Mouse (Mus musculus) layer of hippocampus, postnatal 36 days (tissue): ENCODE data around the gene Shisa6. TPM values are rescaled to one million over a fixed set of nuclear protein-coding genes. Genes with fewer than 3 reads are reported as not detected.
"Not testable (repeated sequence)": the region's sequence is repeated elsewhere in the genome, so short reads cannot be mapped to it uniquely, and the experiment has no call there.

ENCODE experiments used
- DNase-seq, 2 experiments: peaks; one replicate each; pipeline ENCODE4 v3.0.0; 2022
- total RNA-seq, 2 experiments: library from RNA; stranded (reverse); gene quantifications; 2 replicates each; pipeline ENCODE4 v1.2.3; 2021

Shisa6 gene
- total RNA-seq, 2 experiments from 2014 or later, result 169 to 196 TPM

DNA sequence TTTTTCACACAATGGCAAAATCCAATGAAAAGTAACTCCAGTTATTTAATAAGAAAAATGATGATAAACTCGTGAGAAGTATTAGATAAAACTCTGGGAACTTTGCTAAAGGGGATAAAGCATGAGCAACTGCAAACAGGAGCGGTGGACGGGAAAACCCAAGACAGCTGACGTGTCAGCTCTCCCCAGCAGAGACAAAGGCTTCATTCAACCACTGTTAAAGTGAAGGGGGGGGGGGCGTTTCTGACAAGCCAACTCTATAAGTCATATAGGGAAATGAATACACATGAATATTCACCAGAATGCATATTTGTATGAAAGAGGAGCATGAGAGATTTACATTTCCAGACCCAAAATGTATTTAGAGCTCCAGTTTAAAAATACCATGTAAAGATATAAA is 83.1 kb downstream of the Shisa6 start:
- no peak for DNase-seq

DNA sequence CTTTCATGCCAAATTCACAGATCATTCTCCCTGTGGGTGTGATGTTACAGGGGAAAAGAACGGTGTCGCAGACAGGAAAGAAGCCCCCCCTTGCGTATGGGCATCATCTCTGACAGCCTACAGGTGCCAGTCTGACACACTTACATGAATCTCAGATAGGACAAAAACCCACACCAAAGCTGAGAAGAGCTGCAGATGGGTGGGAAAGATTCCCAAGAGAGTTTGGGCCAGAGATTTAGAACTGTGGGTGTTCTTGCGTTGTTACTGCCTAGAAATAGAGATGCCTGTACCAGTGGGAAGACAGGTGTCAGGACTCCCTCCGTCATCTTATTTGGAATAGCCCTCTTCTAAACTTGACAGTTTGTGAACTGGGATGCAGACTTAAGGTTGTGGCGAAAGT is 99.6 kb downstream of the Shisa6 start:
- no peak for DNase-seq

DNA sequence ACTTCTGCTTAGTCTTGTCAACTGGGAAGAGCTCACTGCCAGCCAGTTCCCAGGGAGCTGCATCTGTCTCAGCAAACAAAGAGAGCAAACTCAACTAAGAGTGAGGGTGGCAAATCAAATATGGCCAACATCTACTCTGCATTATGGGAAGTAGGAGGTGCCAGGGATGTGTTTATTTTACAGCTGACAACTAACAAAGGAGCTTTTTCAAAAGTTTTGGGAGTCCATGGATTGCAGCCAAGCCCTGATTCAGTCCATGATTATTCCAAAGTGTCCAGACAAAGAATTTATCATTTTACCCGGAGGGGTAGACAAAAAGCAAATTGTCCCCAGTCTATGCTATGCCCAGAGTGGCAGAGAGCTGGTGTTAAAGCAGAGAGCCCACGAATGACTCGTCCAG is 107.5 kb downstream of the Shisa6 start:
- DNase-seq, result no peak

DNA sequence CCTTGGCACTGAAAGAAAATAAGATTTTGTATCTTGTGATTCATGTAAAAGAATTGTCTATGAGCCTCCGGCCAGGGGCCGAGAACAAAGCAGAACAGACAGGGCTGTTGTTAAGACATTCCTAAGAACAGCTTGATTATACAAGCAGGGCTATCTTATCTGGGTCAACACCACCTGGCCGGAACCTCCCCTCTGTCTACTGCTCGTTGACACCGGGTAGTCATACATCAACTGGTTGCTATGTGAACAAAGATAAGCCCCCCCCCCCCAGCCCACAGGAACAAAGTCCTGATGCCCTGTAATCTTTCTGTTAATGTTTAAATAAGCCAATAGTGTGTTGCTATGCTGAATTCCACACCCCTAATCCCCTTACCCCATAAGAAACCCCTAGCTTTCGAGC is 117.0 kb downstream of the Shisa6 start:
- DNase-seq, result not testable (repeated sequence)

DNA sequence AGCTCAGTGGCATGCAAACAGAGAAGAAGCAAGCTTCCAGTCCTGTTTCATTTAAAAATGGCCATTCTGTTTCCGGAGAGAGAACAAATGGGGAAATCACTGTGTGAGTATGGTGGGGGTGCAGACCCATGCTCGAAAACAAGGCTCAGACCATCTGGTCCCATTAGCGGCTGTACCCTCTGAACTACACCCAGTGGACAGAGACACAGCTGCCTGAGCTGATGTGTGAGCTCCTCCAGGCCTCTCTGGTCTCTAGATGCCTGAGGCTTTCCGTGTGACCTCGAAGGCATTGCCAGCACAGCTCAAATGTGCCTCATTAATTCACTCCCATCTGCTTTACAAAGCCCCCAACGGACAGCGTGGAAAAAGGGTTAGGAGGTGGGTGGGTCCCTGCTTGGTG is 125.7 kb downstream of the Shisa6 start:
- DNase-seq, result no peak

DNA sequence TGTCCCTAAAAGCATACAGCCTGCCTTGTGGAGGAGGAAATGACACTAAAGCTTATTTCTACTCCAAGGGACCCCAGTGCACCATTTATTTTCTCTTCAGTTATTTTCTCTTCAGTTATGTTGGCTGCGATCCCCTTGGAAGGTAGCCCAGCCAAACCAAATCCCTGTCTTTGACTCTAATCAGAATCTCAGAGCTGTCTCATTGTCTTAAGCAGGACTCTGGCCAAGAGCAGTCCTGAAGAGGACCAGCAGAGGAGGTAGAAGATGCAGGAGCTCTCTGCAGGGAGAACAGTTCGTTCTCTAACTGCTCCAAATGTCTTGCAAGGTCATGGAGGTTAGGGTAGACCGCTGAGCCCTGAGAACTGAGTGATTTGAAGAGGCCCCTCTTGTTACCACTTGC is 138.2 kb downstream of the Shisa6 start:
- DNase-seq, result no peak

DNA sequence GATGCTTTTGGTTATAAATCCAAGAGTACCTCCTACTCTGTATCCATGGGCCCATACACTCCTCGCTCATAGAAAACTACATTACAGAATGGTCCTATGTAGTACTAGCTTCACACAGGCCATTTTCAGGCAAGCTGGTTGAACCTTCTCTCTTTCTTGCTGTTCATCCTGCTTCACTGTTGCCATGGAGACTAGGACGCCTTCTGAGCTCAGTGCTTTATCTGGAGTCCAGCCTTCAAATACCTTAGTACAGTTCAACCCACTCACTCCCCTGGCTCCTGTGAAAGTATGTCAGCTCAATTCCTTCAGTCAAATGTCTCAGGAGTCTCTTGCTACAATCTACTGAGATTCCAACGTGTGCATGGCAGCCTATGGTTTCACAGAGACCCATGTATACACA is 154.0 kb downstream of the Shisa6 start:
- no peak for DNase-seq

DNA sequence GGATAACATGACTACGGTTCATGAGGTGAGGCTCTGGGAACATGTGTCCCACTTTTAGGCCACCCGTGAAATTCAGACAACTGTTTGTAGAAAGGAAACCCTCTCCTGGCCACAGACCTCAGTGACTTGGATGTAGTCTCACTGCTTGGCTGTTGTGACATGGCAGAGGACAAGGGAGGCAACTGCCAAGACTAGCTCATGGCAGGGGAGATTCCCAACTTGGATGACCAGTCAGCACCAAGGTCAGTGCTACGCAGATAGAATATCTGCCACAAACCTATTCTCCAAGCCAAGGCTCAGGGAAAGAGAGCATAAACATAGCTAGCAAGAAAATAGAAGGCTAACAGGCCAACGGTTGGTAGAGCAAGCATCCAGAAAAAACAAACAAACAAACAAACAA is 156.0 kb downstream of the Shisa6 start:
- no peak for DNase-seq

DNA sequence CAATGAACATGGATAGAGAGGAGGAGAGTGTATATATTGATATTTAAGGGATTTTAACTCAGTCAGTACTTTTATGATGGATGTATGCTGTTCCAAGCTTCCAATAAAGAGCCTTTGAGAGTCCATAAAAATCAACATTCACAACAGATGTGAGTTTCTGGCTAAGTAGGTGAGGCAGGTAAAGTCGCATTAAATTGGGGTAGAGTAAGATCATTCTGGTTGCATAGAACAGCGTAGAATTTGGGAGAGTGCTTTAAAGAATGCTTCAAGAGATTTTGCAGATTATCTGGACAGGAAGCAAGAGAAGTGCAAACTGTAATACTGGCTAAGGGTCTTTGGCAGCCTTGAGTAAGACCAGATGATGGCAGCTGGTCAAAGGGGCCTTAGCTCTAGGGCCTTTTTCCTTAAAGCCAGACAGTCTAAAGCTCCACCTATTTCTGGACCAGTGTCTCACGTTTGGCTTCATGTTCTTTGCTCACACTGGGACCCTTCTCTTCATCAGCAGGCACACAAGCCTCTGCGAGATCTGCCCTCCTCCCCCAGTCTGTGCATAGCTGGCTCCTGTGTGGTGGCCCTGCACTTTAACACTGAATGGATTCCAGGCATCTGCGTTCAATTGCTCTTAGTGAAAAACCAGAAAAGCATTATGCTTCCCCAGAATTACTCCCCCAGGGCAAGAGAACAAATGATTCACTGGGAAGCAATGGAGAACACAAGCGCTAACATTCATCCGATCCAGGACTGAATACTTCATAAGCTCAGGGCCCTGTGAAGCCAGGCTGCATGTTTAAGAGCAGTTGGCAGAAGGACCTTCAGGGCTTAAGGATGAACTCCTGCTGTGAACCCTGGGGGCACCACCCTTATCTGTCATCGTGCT is 158.7 kb downstream of the Shisa6 start:
- no peak for DNase-seq

DNA sequence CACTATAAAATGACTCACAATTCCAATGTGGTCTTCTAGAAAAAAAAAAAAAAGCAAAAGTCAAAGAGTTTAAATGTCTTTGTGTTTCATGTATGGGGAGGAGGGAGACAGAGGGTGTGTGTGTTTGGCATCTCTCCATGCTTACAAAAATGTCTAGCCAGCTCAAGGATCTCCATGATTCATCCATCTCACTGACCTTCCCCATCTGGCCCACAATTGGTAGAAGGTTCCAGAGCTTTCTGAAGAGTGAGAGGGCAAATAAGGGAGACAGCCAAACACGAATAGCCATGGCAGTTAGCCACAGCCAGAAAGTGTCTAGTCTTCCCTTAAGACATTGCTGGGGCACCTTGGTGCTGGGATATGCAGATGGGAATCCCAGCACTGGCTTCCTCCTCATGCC is 166.0 kb downstream of the Shisa6 start:
- no peak for DNase-seq

DNA sequence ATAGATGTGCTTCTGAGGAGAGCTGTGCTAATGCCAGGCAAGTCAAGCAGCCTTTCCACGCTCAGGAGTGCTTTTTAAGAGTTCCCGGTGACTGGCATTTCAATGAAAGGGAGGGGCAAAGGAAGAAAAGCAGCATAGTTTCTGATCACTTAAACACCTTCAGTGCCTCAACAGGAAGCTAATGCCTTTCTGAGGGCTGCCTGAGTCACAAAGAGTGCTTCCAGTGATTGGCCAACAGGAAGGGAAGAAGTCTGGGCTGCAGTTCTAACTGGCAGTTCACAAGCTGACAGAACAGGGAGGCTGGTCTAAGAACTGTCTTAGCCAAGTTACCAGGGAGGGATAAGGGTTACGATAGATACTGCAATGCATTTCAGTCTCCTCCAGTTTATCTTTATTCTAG is 180.9 kb downstream of the Shisa6 start:
- no peak for DNase-seq

DNA sequence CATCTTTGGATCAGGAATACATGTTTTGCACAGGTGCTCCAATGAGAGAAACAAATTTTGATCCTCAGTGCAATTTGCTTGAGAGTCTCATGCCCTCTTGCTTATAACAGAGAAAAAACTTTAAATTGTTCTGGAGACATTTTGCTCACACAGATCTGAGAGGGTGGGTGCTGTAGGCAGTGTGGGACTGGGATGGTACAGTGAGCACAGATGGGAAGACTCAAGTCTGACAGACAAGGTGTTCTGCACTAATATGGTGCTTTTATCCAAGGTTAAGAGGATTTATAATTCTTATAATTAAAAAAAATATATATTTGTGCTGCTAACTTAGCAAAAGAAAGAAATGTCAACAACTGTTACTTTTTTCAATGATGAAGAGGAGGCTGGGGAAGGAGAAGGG is 189.5 kb downstream of the Shisa6 start:
- no peak for DNase-seq

DNA sequence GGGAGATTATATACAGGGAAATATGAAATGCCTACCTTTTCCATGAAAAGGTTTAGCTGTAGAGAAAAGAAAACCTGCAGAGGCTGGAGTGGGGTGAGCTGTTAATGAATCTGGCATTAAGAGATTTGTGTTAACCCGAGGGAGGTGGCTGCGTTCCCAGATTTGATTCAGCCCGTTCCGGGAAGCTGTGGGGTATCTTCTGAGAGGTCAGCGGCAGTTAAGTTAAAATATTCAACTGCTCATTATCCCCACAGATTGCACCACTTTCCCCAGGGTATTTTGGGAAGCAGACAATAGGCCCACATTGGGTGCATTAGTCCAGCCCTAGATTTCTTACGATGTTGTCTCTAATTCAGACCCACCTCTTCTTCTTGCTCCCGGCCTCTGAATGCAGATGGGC is 213.0 kb downstream of the Shisa6 start:
- no peak for DNase-seq

DNA sequence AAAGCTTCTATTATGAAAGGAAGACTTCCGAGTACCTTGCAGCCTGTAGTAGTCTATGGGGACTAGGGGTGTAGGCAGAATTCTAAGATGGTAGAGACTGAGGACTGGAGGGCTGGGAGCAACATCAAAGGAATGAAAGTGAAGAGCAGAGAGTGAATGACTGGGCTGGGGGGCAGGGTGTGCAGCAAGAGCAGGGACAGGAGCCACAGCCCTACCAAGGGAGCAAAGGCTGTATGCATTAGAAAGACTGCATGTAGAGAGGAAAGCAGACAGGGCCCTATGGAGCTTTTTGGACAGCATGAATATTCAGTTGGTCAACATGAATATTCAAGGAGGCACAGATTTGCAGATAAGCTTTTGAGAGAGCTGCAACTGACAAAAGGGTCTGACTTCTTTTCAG is 221.4 kb downstream of the Shisa6 start:
- no peak for DNase-seq

DNA sequence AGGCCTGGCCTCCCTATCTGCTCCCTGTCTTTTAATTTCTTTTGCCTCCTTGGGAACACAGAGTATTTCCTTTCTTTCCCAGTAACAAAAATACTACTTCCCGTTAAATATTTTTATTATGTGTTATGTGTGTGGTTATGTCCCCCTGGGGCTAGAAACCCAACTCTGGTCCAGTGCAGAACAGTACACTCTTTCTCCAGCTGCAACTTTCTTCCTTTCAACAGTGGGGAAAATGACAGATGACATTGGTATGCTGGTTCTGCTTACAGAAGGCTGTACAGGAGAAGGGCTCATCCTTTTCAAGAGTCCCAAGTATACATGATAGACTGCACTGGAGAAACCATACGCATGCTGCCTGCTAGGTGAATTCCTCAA is 251.1 kb downstream of the Shisa6 start:
- DNase-seq, result no peak

DNA sequence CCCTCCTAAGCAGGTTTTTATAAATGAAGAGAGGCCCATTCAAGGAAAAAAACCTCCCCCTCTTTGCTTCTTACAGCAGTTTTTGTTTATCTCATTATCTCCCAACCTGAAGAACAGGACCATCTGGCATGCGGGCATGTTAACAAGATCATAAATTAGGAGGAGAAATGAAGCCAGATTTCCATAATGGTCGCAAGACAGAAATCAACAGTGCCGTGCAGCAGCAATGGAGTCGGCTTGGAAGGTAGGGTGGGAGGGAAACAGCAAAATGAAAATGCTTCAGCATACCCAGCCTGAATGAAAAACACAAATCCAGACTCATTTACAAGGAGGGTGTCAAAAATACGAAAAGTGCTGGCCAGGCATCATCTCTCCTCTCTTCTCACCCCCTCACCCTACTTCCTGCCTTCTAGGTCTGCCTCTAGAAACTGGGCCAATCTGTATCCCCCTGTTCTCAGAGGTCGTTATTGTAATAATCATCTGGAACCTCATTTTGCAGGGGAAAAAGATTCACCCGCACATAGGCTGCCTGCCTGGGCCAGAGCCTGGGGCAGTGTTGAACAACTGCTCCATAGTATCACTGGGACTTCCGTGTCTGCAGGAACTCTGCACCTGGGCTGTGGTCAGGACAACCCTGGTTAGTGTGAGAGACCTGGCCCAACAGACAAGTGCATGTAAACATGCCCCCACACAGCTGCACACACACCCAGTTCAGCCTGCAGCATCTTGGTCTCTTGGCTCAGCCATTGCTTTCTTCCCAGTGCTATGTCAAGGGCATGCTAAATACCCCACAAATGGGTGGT is 251.7 kb downstream of the Shisa6 start:
- DNase-seq, result no peak

DNA sequence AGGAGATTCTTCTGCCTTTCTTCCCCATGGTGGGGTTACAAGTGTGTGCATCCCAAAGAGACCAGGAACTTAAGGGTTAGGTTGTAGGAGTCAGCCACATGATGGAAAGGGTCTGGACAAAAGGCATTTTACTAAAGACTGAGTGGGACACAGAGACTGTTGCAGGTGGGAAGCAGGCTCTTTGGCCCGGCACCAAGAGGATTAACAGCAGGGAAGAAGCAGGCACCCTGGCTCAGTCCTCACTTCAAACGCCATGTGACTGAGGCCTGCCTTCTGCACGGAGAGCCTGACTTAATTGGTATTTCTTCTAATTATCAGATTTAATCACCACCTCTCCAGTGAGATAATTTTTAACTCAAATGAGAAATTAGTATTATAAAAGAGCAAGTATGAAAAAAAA is 258.7 kb downstream of the Shisa6 start:
- DNase-seq, result no peak

DNA sequence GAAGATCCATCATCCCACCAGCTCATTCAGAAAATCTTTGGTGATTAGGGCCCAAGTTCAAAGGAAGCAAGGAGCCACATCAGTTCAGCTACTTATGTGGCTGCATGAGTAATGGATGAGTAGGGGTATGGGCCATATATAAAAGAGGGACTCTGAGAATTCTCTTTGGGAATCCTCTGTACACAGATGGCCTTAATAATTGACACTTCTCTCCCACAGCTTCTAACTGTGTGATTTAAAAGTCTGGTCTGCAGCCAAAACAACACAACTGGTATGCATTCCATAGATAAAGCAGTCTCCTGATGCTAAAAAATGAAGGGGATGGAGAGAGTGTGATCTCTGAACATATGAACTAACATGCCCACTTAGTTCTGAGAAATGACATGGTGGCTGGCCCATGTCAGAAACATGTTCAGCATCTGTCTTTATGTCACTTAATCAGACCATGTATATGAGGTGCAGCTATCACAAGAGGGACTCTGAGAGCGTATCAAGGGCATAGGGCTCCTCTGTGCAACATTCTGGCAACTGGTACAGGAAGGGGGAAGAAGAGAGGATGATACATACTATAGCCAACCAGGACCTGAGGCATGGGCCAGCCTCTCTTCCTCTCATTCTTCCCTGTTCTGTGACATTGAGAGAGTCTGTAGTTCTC is 260.3 kb downstream of the Shisa6 start:
- DNase-seq, result no peak

DNA sequence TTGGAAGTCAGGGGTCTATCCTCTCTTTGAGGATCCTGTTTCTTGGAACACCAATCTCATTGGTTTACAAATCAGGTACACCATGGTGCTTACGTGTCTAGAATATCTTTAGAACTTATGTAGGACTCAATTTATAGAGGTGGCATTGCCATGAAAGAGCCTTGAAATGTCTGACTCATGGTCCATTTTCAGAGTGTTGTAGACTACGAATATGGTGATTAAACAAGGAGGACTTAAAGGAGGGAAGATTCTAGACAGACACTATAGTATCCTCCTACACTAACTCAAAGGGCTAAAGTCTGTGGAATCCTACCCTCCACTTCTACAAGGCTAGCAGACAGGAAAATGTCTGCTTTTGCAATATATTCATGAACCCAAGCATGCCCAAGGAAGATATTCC is 265.6 kb downstream of the Shisa6 start:
- DNase-seq, result no peak

DNA sequence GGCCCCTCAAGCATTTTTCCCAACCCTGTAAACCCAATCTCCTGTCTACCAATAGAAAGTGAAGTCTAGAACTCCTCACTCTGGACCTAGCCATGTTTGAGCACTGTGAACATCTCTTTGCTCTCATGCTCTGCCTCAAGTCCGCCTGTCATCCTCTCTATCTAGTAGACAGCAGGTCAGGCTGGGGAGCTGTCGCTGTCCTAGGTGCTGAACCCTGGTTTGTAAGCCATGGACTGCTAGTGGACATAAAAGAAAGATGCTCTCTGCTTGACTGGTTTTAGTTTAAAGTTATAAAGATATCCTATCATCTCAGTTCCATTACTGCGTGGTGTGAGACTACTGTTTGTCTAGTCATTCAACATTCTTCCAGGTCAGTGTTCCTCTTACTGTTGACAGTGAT is 266.9 kb downstream of the Shisa6 start:
- no peak for DNase-seq

DNA sequence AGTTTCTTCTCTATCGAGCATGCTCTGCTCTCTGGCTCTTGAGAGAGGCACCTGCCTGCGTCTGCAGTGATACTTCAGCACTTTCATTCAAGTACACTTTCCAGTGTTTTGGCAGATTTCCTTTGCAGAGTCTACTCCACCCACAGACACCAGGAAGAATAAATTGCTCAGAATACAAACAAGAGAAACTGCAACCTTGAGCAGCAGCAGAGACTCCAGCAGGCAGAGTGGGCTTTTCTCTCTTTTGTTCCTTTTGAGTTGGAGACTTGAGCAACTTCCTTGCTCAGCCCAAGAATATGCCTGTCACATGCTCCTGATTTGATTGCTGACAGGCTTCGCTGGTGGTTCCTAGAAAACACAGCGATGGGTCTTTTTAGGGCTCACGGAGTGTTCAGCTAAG is 278.6 kb downstream of the Shisa6 start:
- DNase-seq, result no peak

DNA sequence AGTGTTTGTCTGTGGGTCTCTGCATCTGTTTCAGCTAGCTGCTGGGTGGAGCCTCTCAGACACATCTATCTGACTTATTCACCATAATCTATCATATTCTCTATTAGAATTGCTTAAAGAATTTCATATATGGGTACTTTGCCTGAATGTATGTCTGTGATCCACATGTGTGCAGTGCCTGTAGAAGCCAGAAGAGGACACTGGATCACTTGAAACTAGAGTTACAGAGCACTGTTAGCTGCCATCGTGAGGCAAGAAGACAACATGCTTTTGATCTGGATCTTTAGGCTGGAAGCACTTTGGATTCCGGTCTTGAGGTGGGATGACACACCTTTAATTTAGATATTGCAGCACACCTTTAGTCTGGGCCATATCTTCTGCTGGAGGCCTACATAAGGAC is 289.2 kb downstream of the Shisa6 start:
- DNase-seq, result no peak

DNA sequence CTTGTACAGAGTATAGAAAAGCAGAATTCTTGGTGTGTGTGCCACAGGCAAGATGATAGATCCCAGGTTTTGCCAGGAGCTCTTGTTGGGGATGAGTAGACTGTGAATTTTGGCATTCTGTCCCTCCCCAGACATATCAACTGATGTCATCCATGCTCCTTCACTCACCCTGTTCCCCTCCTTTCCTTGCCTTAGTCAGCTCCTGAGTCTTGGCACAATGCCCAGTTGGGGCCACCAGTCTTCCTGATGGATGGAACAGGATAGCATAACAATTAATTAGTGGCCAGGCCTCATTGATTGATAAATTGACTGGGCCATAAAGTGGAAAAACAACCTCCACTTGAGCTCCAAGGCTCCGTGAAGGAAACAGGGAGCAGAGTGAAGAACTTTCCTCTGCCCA is 292.9 kb downstream of the Shisa6 start:
- no peak for DNase-seq

DNA sequence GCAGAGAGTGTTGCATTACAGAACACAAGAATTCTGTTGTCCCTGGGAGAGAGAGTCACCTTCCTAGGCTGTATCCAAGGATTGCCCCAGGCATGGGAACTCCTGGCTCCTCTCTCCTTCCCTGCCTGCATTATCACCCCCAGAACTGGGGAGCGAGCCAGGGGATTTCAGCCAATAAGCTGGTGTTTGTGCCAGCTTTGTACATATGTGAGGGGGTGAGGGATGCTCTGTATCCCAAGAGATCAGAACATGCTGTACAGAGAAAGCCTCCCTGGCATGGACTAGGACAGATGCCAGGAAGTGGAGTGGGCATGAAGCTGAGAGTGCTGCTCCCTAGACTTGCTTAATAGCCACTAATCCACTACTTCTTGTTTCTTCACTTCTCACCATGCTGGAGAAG is 303.6 kb downstream of the Shisa6 start:
- DNase-seq, result peak; percentile 86
